Mouse (Mus musculus): Measurements from ENCODE around the gene Zscan5b. TPM values are rescaled to one million over a fixed set of nuclear protein-coding genes. Genes with fewer than 3 reads are reported as not detected.
A peak's percentile ranks its signal among the peaks of the same experiment; 100 is the strongest.

Gene Zscan5b
- total and polyA plus RNA-seq, 2 experiments from 2014 or later, result not detected

DNA sequence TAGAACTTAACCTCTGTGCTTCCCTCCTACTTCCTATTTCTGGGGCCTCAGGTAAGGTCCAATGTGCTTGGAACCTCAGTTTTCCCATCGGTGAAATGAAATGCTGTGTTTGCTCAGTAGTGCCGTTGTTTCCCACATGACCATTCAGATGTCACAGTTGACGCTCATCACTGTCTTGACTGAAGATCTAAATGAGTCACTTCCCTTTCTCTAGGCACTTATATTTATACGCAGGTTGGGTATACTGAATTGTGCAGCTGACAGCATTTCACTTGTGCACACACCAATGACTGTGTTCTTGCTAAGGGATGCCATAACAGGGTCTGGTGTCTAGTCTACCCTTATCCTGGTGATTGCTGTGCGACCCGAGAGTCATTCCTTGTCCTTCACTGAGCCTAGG lies 63.3 kb downstream of the Zscan5b start:
- no peaks in the 10 kb centered on the region for H3K9me3 ChIP-seq (ENCODE audit: low read length)
- DNase-seq (no peak), ATAC-seq (no peak)
- 0 out of 2 replicates have a peak, but pooled peaks cover 4% of the 10 kb centered on the region for H3K36me3 ChIP-seq (ENCODE audit: insufficient read depth)
- no peak overlapping the region for H3K4me3 ChIP-seq (ENCODE audit: low read depth, low read length)
- H3K4me1 ChIP-seq (ENCODE audit: insufficient read depth), result peaks cover 15% of the 10 kb centered on the region; the same call in 1 of the 2 replicates
- no peak for TF ChIP-seq CTCF (IDR thresholded peaks at IDR 0.05; ENCODE audit: low read depth)
- peak overlapping the region; percentile 80; the same call in 1 of the 2 replicates for H3K27ac ChIP-seq (ENCODE audit: low read depth, low read length)
- H3K27me3 ChIP-seq (ENCODE audit: insufficient read depth, low read length), result no peaks in the 10 kb centered on the region
- H3K4me2 ChIP-seq (ENCODE audit: low read depth), result peak overlapping the region; percentile 75; the same call in 1 of the 2 replicates
- 90% methylated on average over 6 of the region's 6 CpGs for WGBS
- H3K9ac ChIP-seq, result no peak overlapping the region

DNA sequence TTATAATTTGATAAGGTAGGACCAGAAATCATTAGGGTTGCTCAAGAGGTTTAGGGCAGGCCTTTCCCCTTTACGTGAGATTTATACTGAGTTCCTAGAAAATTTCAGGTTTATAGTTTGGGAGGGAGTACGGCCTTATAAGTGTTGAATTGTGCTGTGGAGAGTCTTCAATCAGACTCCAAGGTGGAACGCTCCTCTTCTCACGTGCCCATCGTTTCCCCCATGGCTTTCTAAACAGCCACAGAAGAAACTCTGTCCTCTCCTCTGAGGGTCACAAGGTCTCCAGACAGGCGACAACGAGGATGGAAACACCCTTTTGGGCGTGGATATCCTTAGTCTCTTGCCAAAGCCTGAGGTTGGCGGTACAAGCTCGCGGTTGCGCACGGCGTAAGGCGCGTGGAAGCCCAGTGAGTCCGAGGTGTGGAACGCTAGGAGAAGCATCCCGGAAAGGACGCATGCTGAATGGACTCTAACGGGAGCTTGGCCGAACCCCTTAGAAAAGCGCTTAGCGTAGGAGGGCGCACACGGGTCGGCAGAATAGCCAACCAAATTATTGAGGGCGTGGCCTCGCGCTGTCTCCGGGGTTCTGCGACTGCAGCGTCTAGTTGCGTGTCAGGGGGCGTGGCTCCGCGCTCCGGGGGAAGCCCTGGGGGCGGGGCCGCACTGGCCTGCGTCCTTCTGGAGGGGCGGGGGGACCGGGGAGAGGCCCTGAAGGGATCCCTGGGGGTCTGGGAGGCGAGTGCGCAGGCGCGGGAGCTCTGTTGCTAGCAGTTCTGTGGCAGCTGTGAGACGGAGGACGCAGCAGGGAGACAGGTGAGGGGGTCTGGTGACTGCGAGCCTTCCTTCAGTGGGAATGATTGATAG lies 64.0 kb downstream of the Zscan5b start, which contains the start of gene Zfp667:
Gene Zfp667, plus strand, starts transcription at position 738 of the 864 bp plus-strand sequence.
- H3K9me3 ChIP-seq (ENCODE audit: low read length), result no peaks in the 10 kb centered on the region
- H3K27me3 ChIP-seq (ENCODE audit: insufficient read depth, low read length), result no peaks in the 10 kb centered on the region
- 4% methylated on average over 50 of the region's 50 CpGs for WGBS

DNA sequence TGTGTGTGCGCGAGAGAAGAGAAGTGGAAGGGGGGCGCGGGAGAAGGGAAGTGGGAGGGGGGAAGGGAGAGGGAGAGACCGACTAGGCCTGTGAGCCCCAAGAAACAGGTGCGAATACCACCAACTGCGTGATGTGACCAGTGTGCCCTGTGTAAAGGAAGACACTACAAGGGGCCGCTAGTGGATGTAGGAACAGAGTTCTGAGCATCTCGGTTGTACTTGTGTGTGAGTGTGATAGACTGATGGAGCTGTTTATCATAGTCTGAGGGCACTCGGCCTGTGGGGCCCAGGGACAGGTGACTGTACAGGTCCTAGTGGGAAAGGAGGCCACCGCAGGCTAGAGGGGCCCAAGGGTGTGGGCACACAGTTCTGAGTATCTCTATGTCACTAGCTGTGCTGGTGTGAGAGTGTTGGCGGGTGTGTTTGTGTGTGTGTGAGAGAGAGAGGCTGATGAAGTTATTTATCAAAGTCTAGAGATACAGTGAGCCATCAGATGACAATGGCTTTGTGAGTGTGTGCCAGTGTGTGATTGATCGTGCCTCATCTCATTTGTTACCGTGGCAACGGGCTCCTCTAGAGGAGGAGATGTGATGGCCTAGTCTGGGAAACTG lies 64.9 kb downstream of the Zscan5b start:
- Histone ChIP-seq H3K9me3 (ENCODE audit: low read length) (no peaks in the 10 kb centered on the region), H3K27me3 (ENCODE audit: insufficient read depth, low read length) (no peaks in the 10 kb centered on the region), H3K27ac (ENCODE audit: low read depth, low read length) (peak overlapping the region; percentile 80; the same call in 1 of the 2 replicates), H3K4me3 (ENCODE audit: low read depth, low read length) (peak overlapping the region; percentile 51), H3K36me3 (ENCODE audit: insufficient read depth) (peaks cover 7% of the 10 kb centered on the region; the same call in 1 of the 2 replicates), H3K9ac (peak overlapping the region; percentile 55), H3K4me1 (ENCODE audit: insufficient read depth) (peaks cover 15% of the 10 kb centered on the region; the same call in 1 of the 2 replicates), H3K4me2 (ENCODE audit: low read depth) (peak overlapping the region; percentile 75)
- DNase-seq (peak; percentile 64), ATAC-seq (no peak; the same call in 1 of the 2 replicates)
- no peak for TF ChIP-seq CTCF (IDR thresholded peaks at IDR 0.05; ENCODE audit: low read depth)
- WGBS, result 21% methylated on average over 15 of the region's 15 CpGs

More for the DNA sequence above, 64.0 kb downstream of the Zscan5b start, which contains the start of gene Zfp667:
- Histone ChIP-seq H3K4me3 (ENCODE audit: low read depth, low read length) (peak within 1 kb of the TSS; percentile 51), H3K36me3 (ENCODE audit: insufficient read depth) (0 out of 2 replicates have a peak, but pooled peaks cover 7% of the 10 kb centered on the region), H3K4me1 (ENCODE audit: insufficient read depth) (peaks cover 15% of the 10 kb centered on the region; the same call in 1 of the 2 replicates), H3K4me2 (ENCODE audit: low read depth) (peak within 1 kb of the TSS; percentile 75), H3K27ac (ENCODE audit: low read depth, low read length) (peak within 1 kb of the TSS; percentile 80), H3K9ac (peak within 1 kb of the TSS; percentile 55)
- DNase-seq (peak; percentile 99), ATAC-seq (peak; percentile 77)
- TF ChIP-seq CTCF (IDR thresholded peaks at IDR 0.05; ENCODE audit: low read depth), result peak; percentile 33; the same call in 1 of the 2 replicates

Other genes starting within 250 kb of the Zscan5b start
- gene Vmn1r65, start 211.3 kb upstream of the Zscan5b start, total RNA-seq (2014; rRNA removed), result not detected in 2 replicates
- not detected in 2 replicates for gene Vmn1r65, start 211.3 kb upstream of the Zscan5b start, polyA plus RNA-seq (2015; fragmentation: Nextera tagmentation; extraction: Ambion mirVana)
- not detected in 2 replicates for gene Nlrp4c, start 177.1 kb upstream of the Zscan5b start, total RNA-seq (2014; rRNA removed)
- gene Nlrp4c, start 177.1 kb upstream of the Zscan5b start, polyA plus RNA-seq (2015; fragmentation: Nextera tagmentation; extraction: Ambion mirVana), result not detected in 2 replicates
- gene Zfp787, start 66.3 kb upstream of the Zscan5b start, total RNA-seq (2014; rRNA removed), result 51.1 and 73.6 TPM in 2 replicates
- 41.0 and 66.1 TPM in 2 replicates for gene Zfp787, start 66.3 kb upstream of the Zscan5b start, polyA plus RNA-seq (2015; fragmentation: Nextera tagmentation; extraction: Ambion mirVana)
- 76.9 and 81.7 TPM in 2 replicates for gene Zfp444, start 50.1 kb upstream of the Zscan5b start, total RNA-seq (2014; rRNA removed)
- 86.2 and 100 TPM in 2 replicates for gene Zfp444, start 50.1 kb upstream of the Zscan5b start, polyA plus RNA-seq (2015; fragmentation: Nextera tagmentation; extraction: Ambion mirVana)
- gene Galp, start 25.2 kb upstream of the Zscan5b start, total RNA-seq (2014; rRNA removed), result not detected in 2 replicates
- gene Galp, start 25.2 kb upstream of the Zscan5b start, polyA plus RNA-seq (2015; fragmentation: Nextera tagmentation; extraction: Ambion mirVana), result not detected in 2 replicates
- gene Epp13, start 30.4 kb downstream of the Zscan5b start, total RNA-seq (2014; rRNA removed), result not detected in 2 replicates
- 0.40 and 0.44 TPM in 2 replicates for gene Epp13, start 30.4 kb downstream of the Zscan5b start, polyA plus RNA-seq (2015; fragmentation: Nextera tagmentation; extraction: Ambion mirVana)
- gene Zfp667, start 64.3 kb downstream of the Zscan5b start, total RNA-seq (2014; rRNA removed), result 6.9 and 10.0 TPM in 2 replicates
- gene Zfp667, start 64.3 kb downstream of the Zscan5b start, polyA plus RNA-seq (2015; fragmentation: Nextera tagmentation; extraction: Ambion mirVana), result 9.9 and 13.1 TPM in 2 replicates
- gene Zfp583, start 109.0 kb downstream of the Zscan5b start, total RNA-seq (2014; rRNA removed), result 12.3 and 13.1 TPM in 2 replicates
- gene Zfp583, start 109.0 kb downstream of the Zscan5b start, polyA plus RNA-seq (2015; fragmentation: Nextera tagmentation; extraction: Ambion mirVana), result 11.7 and 13.2 TPM in 2 replicates
- 5.8 and 7.8 TPM in 2 replicates for gene Gm3854, start 121.5 kb downstream of the Zscan5b start, total RNA-seq (2014; rRNA removed)
- 1.5 and 4.6 TPM in 2 replicates for gene Gm3854, start 121.5 kb downstream of the Zscan5b start, polyA plus RNA-seq (2015; fragmentation: Nextera tagmentation; extraction: Ambion mirVana)
- 4.0 and 4.5 TPM in 2 replicates for gene Zfp78, start 141.0 kb downstream of the Zscan5b start, total RNA-seq (2014; rRNA removed)
- gene Zfp78, start 141.0 kb downstream of the Zscan5b start, polyA plus RNA-seq (2015; fragmentation: Nextera tagmentation; extraction: Ambion mirVana), result 1.5 and 3.3 TPM in 2 replicates
- 15.4 and 27.4 TPM in 2 replicates for gene Zfp28, start 161.0 kb downstream of the Zscan5b start, total RNA-seq (2014; rRNA removed)
- 19.8 and 20.7 TPM in 2 replicates for gene Zfp28, start 161.0 kb downstream of the Zscan5b start, polyA plus RNA-seq (2015; fragmentation: Nextera tagmentation; extraction: Ambion mirVana)
- gene Smim17, start 176.4 kb downstream of the Zscan5b start, total RNA-seq (2014; rRNA removed), result 15.4 and 17.5 TPM in 2 replicates
- 3.7 and 3.9 TPM in 2 replicates for gene Smim17, start 176.4 kb downstream of the Zscan5b start, polyA plus RNA-seq (2015; fragmentation: Nextera tagmentation; extraction: Ambion mirVana)
- 0.24 and 0.54 TPM in 2 replicates for gene Gm20715, start 188.0 kb downstream of the Zscan5b start, total RNA-seq (2014; rRNA removed)
- not detected in 2 replicates for gene Gm20715, start 188.0 kb downstream of the Zscan5b start, polyA plus RNA-seq (2015; fragmentation: Nextera tagmentation; extraction: Ambion mirVana)
- 0.23 TPM in 1 of 2 replicates, not detected in the other for gene Olfr1344, start 216.4 kb downstream of the Zscan5b start, total RNA-seq (2014; rRNA removed)
- 0.07 and 0.09 TPM in 2 replicates for gene Olfr1344, start 216.4 kb downstream of the Zscan5b start, polyA plus RNA-seq (2015; fragmentation: Nextera tagmentation; extraction: Ambion mirVana)
- not detected in 2 replicates for gene Olfr1336, start 233.9 kb downstream of the Zscan5b start, total RNA-seq (2014; rRNA removed)
- not detected in 2 replicates for gene Olfr1336, start 233.9 kb downstream of the Zscan5b start, polyA plus RNA-seq (2015; fragmentation: Nextera tagmentation; extraction: Ambion mirVana)
- not detected in 2 replicates for gene Olfr1346, start 244.8 kb downstream of the Zscan5b start, total RNA-seq (2014; rRNA removed)
- not detected in 2 replicates for gene Olfr1346, start 244.8 kb downstream of the Zscan5b start, polyA plus RNA-seq (2015; fragmentation: Nextera tagmentation; extraction: Ambion mirVana)